Mouse (Mus musculus): ENCODE measurements around the gene Chd1l. TPM values are rescaled to one million over a fixed set of nuclear protein-coding genes. Genes with fewer than 3 reads are reported as not detected.

The Chd1l gene
- polyA plus RNA-seq, 1 experiment from 2014 or later = 23.2 TPM

- TF ChIP-seq CTCF (IDR thresholded peaks at IDR 0.05) = no peak
- POLR2A ChIA-PET = no interaction called here
- CTCF ChIA-PET = interaction anchor here (1.0 to 1.6 kb wide), 3 partner anchors 9 to 12 kb away, joined by 3 to 4 read pairs (median 4); no protein-coding TSS in a partner anchor
- DNase-seq (ENCODE audit: low read depth, low spot score) (no peak), ATAC-seq (no peak)
- in situ Hi-C loops (cut with MboI; ENCODE audit: low pct_unique_long_range_greater_than_20kb) = loop anchor here (10.0 kb wide), 1 partner anchor 409 kb away; no protein-coding TSS in a partner anchor
- H3K27me3 ChIP-seq = no peaks in the 10 kb centered on the region
These were observed 15.9 kb downstream of the Chd1l start for GRCm38 (mm10) chr3:97594140-97594539.

GRCm38 (mm10) chr3:97593089-97593488, 16.9 kb downstream of the Chd1l start:
- H3K27me3 ChIP-seq = no peaks in the 10 kb centered on the region
- no peak for DNase-seq (ENCODE audit: low read depth, low spot score)
- TF ChIP-seq CTCF (IDR thresholded peaks at IDR 0.05) = no peak
- ChIA-PET POLR2A (no interaction called here), CTCF (interaction anchor here (0.8 to 1.6 kb wide), 3 partner anchors 8 to 11 kb away, joined by 3 to 4 read pairs (median 3); no protein-coding TSS in a partner anchor)
- in situ Hi-C loops (cut with MboI; ENCODE audit: low pct_unique_long_range_greater_than_20kb) = loop anchor here (10.0 kb wide), 1 partner anchor 408 kb away; no protein-coding TSS in a partner anchor
- no peak for ATAC-seq

- in situ Hi-C loops (cut with MboI; ENCODE audit: low pct_unique_long_range_greater_than_20kb) = loop anchor here (10.0 kb wide), 1 partner anchor 406 kb away; no protein-coding TSS in a partner anchor
- CTCF ChIA-PET = interaction anchor here (0.7 kb wide), 1 partner anchor 9 kb away, joined by 3 read pairs; no protein-coding TSS in a partner anchor
- DNase-seq (ENCODE audit: low read depth, low spot score) = peak; percentile 27
- ATAC-seq = peak; percentile 26
- POLR2A ChIA-PET = no interaction called here
- H3K27me3 ChIP-seq = no peaks in the 10 kb centered on the region
- no peak for TF ChIP-seq CTCF (IDR thresholded peaks at IDR 0.05)
These were observed 19.3 kb downstream of the Chd1l start for GRCm38 (mm10) chr3:97590699-97591098.

GRCm38 (mm10) chr3:97587656-97588055, 22.3 kb downstream of the Chd1l start:
- no peaks in the 10 kb centered on the region for H3K27me3 ChIP-seq
- in situ Hi-C loops (cut with MboI; ENCODE audit: low pct_unique_long_range_greater_than_20kb) = loop anchor here (5.0 kb wide), 1 partner anchor 650 kb away; no protein-coding TSS in a partner anchor
- ChIA-PET CTCF (no interaction called here), POLR2A (no interaction called here)
- ATAC-seq (no peak), DNase-seq (ENCODE audit: low read depth, low spot score) (no peak)
- no peak for TF ChIP-seq CTCF (IDR thresholded peaks at IDR 0.05)

GRCm38 (mm10) chr3:97585383-97586160, 24.4 kb downstream of the Chd1l start:
- TF ChIP-seq CTCF (IDR thresholded peaks at IDR 0.05) = peak; percentile 90
- ATAC-seq = peak; percentile 76
- CTCF ChIA-PET = interaction anchor here (0.7 to 2.6 kb wide), 22 partner anchors 8 to 650 kb away, joined by 3 to 23 read pairs (median 4); partner anchors contain the start of gene Chd1l

GRCm38 (mm10) chr3:97573807-97574206, 36.2 kb downstream of the Chd1l start:
- no peak for DNase-seq (ENCODE audit: low read depth, low spot score)
- in situ Hi-C loops (cut with MboI; ENCODE audit: low pct_unique_long_range_greater_than_20kb) = no loop called here
- no peak for ATAC-seq
- ChIA-PET POLR2A (no interaction called here), CTCF (interaction anchor here (2.1 kb wide), 1 partner anchor 12 kb away, joined by 8 read pairs; no protein-coding TSS in a partner anchor)
- no peak for TF ChIP-seq CTCF (IDR thresholded peaks at IDR 0.05)
- no peaks in the 10 kb centered on the region for H3K27me3 ChIP-seq

More at GRCm38 (mm10) chr3:97585383-97586160, 24.4 kb downstream of the Chd1l start:
- POLR2A ChIA-PET = interaction anchor here (0.7 kb wide), 1 partner anchor 22 kb away, joined by 3 read pairs; no protein-coding TSS in a partner anchor
- peak; percentile 35 for DNase-seq (ENCODE audit: low read depth, low spot score)
- in situ Hi-C loops (cut with MboI; ENCODE audit: low pct_unique_long_range_greater_than_20kb) = loop anchor here (5.0 kb wide), 1 partner anchor 648 kb away; no protein-coding TSS in a partner anchor
- no peaks in the 10 kb centered on the region for H3K27me3 ChIP-seq

GRCm38 (mm10) chr3:97564588-97564987, 45.4 kb downstream of the Chd1l start:
- POLR2A ChIA-PET = no interaction called here
- in situ Hi-C loops (cut with MboI; ENCODE audit: low pct_unique_long_range_greater_than_20kb) = no loop called here
- DNase-seq (ENCODE audit: low read depth, low spot score) (no peak), ATAC-seq (no peak)
- no peak for TF ChIP-seq CTCF (IDR thresholded peaks at IDR 0.05)
- CTCF ChIA-PET = interaction anchor here (1.1 to 1.8 kb wide), 2 partner anchors 21 to 174 kb away, joined by 3 to 5 read pairs; no protein-coding TSS in a partner anchor
- no peaks in the 10 kb centered on the region for H3K27me3 ChIP-seq

- ChIA-PET POLR2A (no interaction called here), CTCF (interaction anchor here (0.7 to 1.4 kb wide), 2 partner anchors 11 to 19 kb away, joined by 3 to 5 read pairs; no protein-coding TSS in a partner anchor)
- no peak for DNase-seq (ENCODE audit: low read depth, low spot score)
- H3K27me3 ChIP-seq = no peaks in the 10 kb centered on the region
- in situ Hi-C loops (cut with MboI; ENCODE audit: low pct_unique_long_range_greater_than_20kb) = no loop called here
- ATAC-seq = no peak
- no peak for TF ChIP-seq CTCF (IDR thresholded peaks at IDR 0.05)
These were observed 51.4 kb downstream of the Chd1l start for GRCm38 (mm10) chr3:97558554-97558953.

GRCm38 (mm10) chr3:97546205-97546604, 63.8 kb downstream of the Chd1l start:
- ATAC-seq = no peak
- POLR2A ChIA-PET = no interaction called here
- no peak for DNase-seq (ENCODE audit: low read depth, low spot score)
- peaks cover 9% of the 10 kb centered on the region for H3K27me3 ChIP-seq
- no peak for TF ChIP-seq CTCF (IDR thresholded peaks at IDR 0.05)
- in situ Hi-C loops (cut with MboI; ENCODE audit: low pct_unique_long_range_greater_than_20kb) = no loop called here
- CTCF ChIA-PET = no interaction called here

- in situ Hi-C loops (cut with MboI; ENCODE audit: low pct_unique_long_range_greater_than_20kb) = no loop called here
- DNase-seq (ENCODE audit: low read depth, low spot score) (no peak), ATAC-seq (no peak)
- CTCF ChIA-PET = interaction anchor here (0.8 to 1.1 kb wide), 2 partner anchors 10 to 15 kb away, joined by 3 read pairs; no protein-coding TSS in a partner anchor
- peaks cover 6% of the 10 kb centered on the region for H3K27me3 ChIP-seq
- POLR2A ChIA-PET = no interaction called here
- no peak for TF ChIP-seq CTCF (IDR thresholded peaks at IDR 0.05)
These were observed 69.8 kb downstream of the Chd1l start for GRCm38 (mm10) chr3:97540171-97540570.

- POLR2A ChIA-PET = no interaction called here
- no peaks in the 10 kb centered on the region for H3K27me3 ChIP-seq
- CTCF ChIA-PET = no interaction called here
- peak; percentile 21 for TF ChIP-seq CTCF (IDR thresholded peaks at IDR 0.05)
- in situ Hi-C loops (cut with MboI; ENCODE audit: low pct_unique_long_range_greater_than_20kb) = no loop called here
- ATAC-seq (no peak), DNase-seq (ENCODE audit: low read depth, low spot score) (no peak)
These were observed 71.4 kb downstream of the Chd1l start for GRCm38 (mm10) chr3:97538634-97539033.
